In genomic region chr12:80244127-80244526, GRCm38 (mm10) we compare ENCODE assay signal across 22 mouse cellular contexts. TPM values are rescaled to one million over a fixed set of nuclear protein-coding genes. Genes with fewer than 3 reads are reported as not detected.
DNase-seq lines count a peak whose midpoint lies in the region; ATAC-seq and TF ChIP-seq lines count a peak whose summit lies in the region.
"Had no signal": no experiment of that assay in that cellular context is flagged by ENCODE, and none has a peak within 500 bp of the region (broad histone marks: within the 10 kb centered on the region; RNA-seq: fewer than 3 reads in every experiment).

No protein-coding gene starts in this region.

- H3K27ac ChIP-seq in gastrocnemius, adult 2 months: peak overlapping the region; percentile 16; the same call in 1 of the 2 replicates
- 0 out of 2 replicates have a peak overlapping the region, but pooled peaks have one; percentile 32 for H3K27ac ChIP-seq in left cerebral cortex, adult 2 months
- no peak overlapping the region for H3K27ac ChIP-seq in heart, postnatal 0 days (ENCODE audit: low read depth)
- H3K27ac ChIP-seq: hindbrain, embryonic 10.5 days; midbrain, embryonic 15.5 days; stomach, embryonic 15.5 days had no signal

- H3K4me1 ChIP-seq in heart, postnatal 0 days (ENCODE audit: control insufficient read depth, insufficient read depth): peaks cover 57% of the 10 kb centered on the region

- H3K9ac ChIP-seq in heart, postnatal 0 days (replicated peaks; ENCODE audit: low read depth, low read length): no peak overlapping the region
- H3K9ac ChIP-seq: midbrain, embryonic 15.5 days; stomach, embryonic 15.5 days had no signal

- H3K4me2 ChIP-seq in heart, postnatal 0 days (ENCODE audit: low read depth, low read length): no peak overlapping the region
- H3K4me2 ChIP-seq: liver, embryonic 11.5 days; midbrain, embryonic 15.5 days; stomach, embryonic 15.5 days had no signal

- TF ChIP-seq CTCF in gastrocnemius, adult 2 months (IDR thresholded peaks at IDR 0.05): no peak
- no peak for TF ChIP-seq CTCF in left cerebral cortex, adult 2 months (IDR thresholded peaks at IDR 0.05)
- TF ChIP-seq CTCF in heart, postnatal 0 days (IDR thresholded peaks at IDR 0.05; ENCODE audit: low read depth): no peak

- no peak overlapping the region for H3K4me3 ChIP-seq in gastrocnemius, adult 2 months
- no peak overlapping the region for H3K4me3 ChIP-seq in left cerebral cortex, adult 2 months
- H3K4me3 ChIP-seq in heart, postnatal 0 days (ENCODE audit: low read depth, low read length): no peak overlapping the region
- H3K4me3 ChIP-seq: hindbrain, embryonic 10.5 days; megakaryocyte, embryonic 14.5 days; midbrain, embryonic 15.5 days; stomach, embryonic 15.5 days had no signal

- 48% methylated on average over 6 of the region's 6 CpGs for WGBS in heart, postnatal 0 days

- no peak for TF ChIP-seq EP300 in heart, postnatal 0 days (IDR thresholded peaks at IDR 0.05; ENCODE audit: low read depth)

- no peaks in the 10 kb centered on the region for H3K36me3 ChIP-seq in heart, postnatal 0 days (replicated peaks; ENCODE audit: control insufficient read depth, insufficient read depth, low read length)
- H3K36me3 ChIP-seq: hindbrain, embryonic 10.5 days; midbrain, embryonic 15.5 days; stomach, embryonic 15.5 days had no signal

- no peaks in the 10 kb centered on the region for H3K27me3 ChIP-seq in heart, postnatal 0 days (ENCODE audit: control insufficient read depth, insufficient read depth, low read length)
- H3K27me3 ChIP-seq: megakaryocyte, embryonic 14.5 days; midbrain, embryonic 15.5 days; Patski; stomach, embryonic 15.5 days had no signal

- intact Hi-C loops in gastrocnemius, adult 2 months (cut with DNase I): no loop called here
- intact Hi-C loops in left cerebral cortex, adult 2 months (cut with DNase I): no loop called here
- intact Hi-C loops in left cerebral cortex, postnatal 36 days (cut with DNase I): no loop called here

- ATAC-seq in heart, postnatal 0 days (ENCODE audit: insufficient read depth, low read depth): peak; percentile 19; the same call in 1 of the 2 replicates
- ATAC-seq in erythroblast, adult 5-6 weeks (replicated peaks; ENCODE audit: low FRiP score, poor library complexity, severe bottlenecking): no peak
- ATAC-seq: CD4-positive, CD25-positive, alpha-beta regulatory T cell, adult 4 months; forebrain, embryonic 14.5 days; midbrain, embryonic 15.5 days; Patski had no signal

- no peaks in the 10 kb centered on the region for H3K9me3 ChIP-seq in heart, postnatal 0 days (replicated peaks; ENCODE audit: control insufficient read depth, low read length)
- H3K9me3 ChIP-seq: hindbrain, embryonic 10.5 days; megakaryocyte, embryonic 14.5 days; midbrain, embryonic 15.5 days; stomach, embryonic 15.5 days had no signal

- DNase-seq in gastrocnemius, adult 2 months: no peak
- no peak for DNase-seq in gastrocnemius, postnatal 10 days
- peak in 1 of 2 experiments; percentile 32 for DNase-seq in left cerebral cortex, adult 2 months (ENCODE audit: extremely low spot score in 1 of 2, low spot score in 2 of 2)
- no peak for DNase-seq in left cerebral cortex, postnatal 36 days (ENCODE audit: low spot score in 2 of 2)
- no peak for DNase-seq in heart, postnatal 0 days (ENCODE audit: low spot score)
- DNase-seq in testis, postnatal 10 days (ENCODE audit: low spot score): peak; percentile 61
- no peak for DNase-seq in right cerebral cortex, postnatal 36 days (ENCODE audit: low spot score in 2 of 2)
- DNase-seq: adrenal gland, postnatal 10 days; cerebellum, adult 9-10 months; kidney, adult 18-20 months; kidney, postnatal 10 days; left cerebral cortex, postnatal 4 days; right cerebral cortex, postnatal 14 days had no signal

RNA-seq across cellular contexts. Expression of gene Actn1, which starts 16.0 kb away (rescaled TPM):
- 10 to 100 TPM in 1 of 2 experiments, 1 to 10 TPM in 1; 8.4 to 11.9 TPM for total RNA-seq in gastrocnemius, adult 2 months (2021)
- total RNA-seq in gastrocnemius, postnatal 10 days (2021): 10 to 100 TPM; 30.0 to 38.8 TPM
- total RNA-seq in left cerebral cortex, adult 2 months (2021): 100 to 1,000 TPM; 125 to 130 TPM
- total RNA-seq in left cerebral cortex, postnatal 36 days (2021): 100 to 1,000 TPM; 106 to 146 TPM
- total RNA-seq in heart, postnatal 0 days (2014; rRNA removed; ENCODE audit: low replicate concordance): 53.0 and 85.3 TPM in 2 replicates
- polyA plus RNA-seq in heart, postnatal 0 days (2015; fragmentation: Nextera tagmentation; extraction: Ambion mirVana): 13.8 and 15.7 TPM in 2 replicates
- 13.4 and 17.6 TPM in 2 replicates for total RNA-seq in erythroblast, adult 5-6 weeks (2015; ENCODE audit: low replicate concordance)
- total RNA-seq in erythroblast, adult 5-6 weeks (2017; ENCODE audit: low replicate concordance): 15.5 and 20.8 TPM in 2 replicates
